Mouse (Mus musculus) heart, embryonic 11.5 days (tissue): ENCODE measurements around the gene Eif3k. TPM values are rescaled to one million over a fixed set of nuclear protein-coding genes. Genes with fewer than 3 reads are reported as not detected.

Source experiments
- ATAC-seq: fragments of 200-750 bp; cut with Nextera tagmentation; replicated peaks from 2 replicates; pipeline ENCODE4 v1.8.0; 2017; ENCODE audit warnings: moderate library complexity; ENCODE audit not compliant: insufficient number of reproducible peaks, low FRiP score, low TSS enrichment
- H3K27ac ChIP-seq: fragments of 300-500 bp; sonication (generic); 2 replicates; pipeline ENCODE4 v1.5.1; 2014; ENCODE audit warnings: mild to moderate bottlenecking, low read depth, low read length
- H3K27me3 ChIP-seq: fragments of 300-500 bp; sonication (generic); 2 replicates; pipeline ENCODE4 v1.6.1; 2014; ENCODE audit warnings: mild to moderate bottlenecking, low read length, mixed read lengths; ENCODE audit not compliant: control insufficient read depth, insufficient read depth
- H3K36me3 ChIP-seq: fragments of 300-500 bp; sonication (generic); 2 replicates; pipeline ENCODE4 v1.6.1; 2014; ENCODE audit warnings: mild to moderate bottlenecking, low read length, moderate library complexity, mixed read lengths; ENCODE audit not compliant: control insufficient read depth, insufficient read depth
- H3K4me1 ChIP-seq: fragments of 300-500 bp; sonication (generic); 2 replicates; pipeline ENCODE4 v1.6.1; 2014; ENCODE audit warnings: low read length; ENCODE audit not compliant: control insufficient read depth, insufficient read depth
- H3K4me2 ChIP-seq: fragments of 300-500 bp; sonication (generic); 2 replicates; pipeline ENCODE4 v1.6.1; 2014; ENCODE audit warnings: mild to moderate bottlenecking, moderate library complexity
- H3K4me3 ChIP-seq: fragments of 300-500 bp; sonication (generic); 2 replicates; pipeline ENCODE4 v1.5.1; 2014; ENCODE audit warnings: low read depth, low read length
- H3K9ac ChIP-seq: fragments of 300-500 bp; sonication (generic); 2 replicates; pipeline ENCODE4 v1.6.1; 2014; ENCODE audit warnings: mild to moderate bottlenecking, low read depth, low read length, moderate library complexity
- H3K9me3 ChIP-seq: fragments of 300-500 bp; sonication (generic); replicated peaks from 2 replicates; pipeline ENCODE4 v1.6.1; 2016; ENCODE audit warnings: low read length; ENCODE audit not compliant: control insufficient read depth
- WGBS: fragments of 180-500 bp; shearing (Covaris S2); extraction: QIAGEN DNeasy Blood & Tissue Kit; methylation state at CpG from one replicate; pipeline ENCODE4 v1.1.7; 2014; ENCODE audit not compliant: insufficient replicate concordance; 5-methylcytosine and 5-hydroxymethylcytosine counted together
- polyA plus RNA-seq: library from polyadenylated mRNA; unstranded; fragments of >200 nt; fragmentation: Nextera tagmentation; extraction: Ambion mirVana; gene quantifications from 2 replicates; pipeline ENCODE4 v1.2.1, GENCODE M21; 2014

Eif3k gene
- polyA plus RNA-seq, 1 experiment from 2014 or later = 286 TPM

- Histone ChIP-seq H3K4me3 (0 out of 2 replicates have a peak overlapping the region, but pooled peaks have one; percentile 3), H3K27me3 (no peaks in the 10 kb centered on the region), H3K9ac (peak overlapping the region; percentile 65), H3K4me1 (peaks cover 83% of the 10 kb centered on the region), H3K4me2 (peak overlapping the region; percentile 45), H3K27ac (peak overlapping the region; percentile 98), H3K36me3 (0 out of 2 replicates have a peak, but pooled peaks cover 2% of the 10 kb centered on the region), H3K9me3 (no peaks in the 10 kb centered on the region)
- peak; percentile 79 for ATAC-seq
- 7% methylated on average over 10 of the region's 10 CpGs for WGBS
Measured at GRCm38 (mm10) chr7:28945416-28946270, 36.0 kb downstream of the Eif3k start.

DNA sequence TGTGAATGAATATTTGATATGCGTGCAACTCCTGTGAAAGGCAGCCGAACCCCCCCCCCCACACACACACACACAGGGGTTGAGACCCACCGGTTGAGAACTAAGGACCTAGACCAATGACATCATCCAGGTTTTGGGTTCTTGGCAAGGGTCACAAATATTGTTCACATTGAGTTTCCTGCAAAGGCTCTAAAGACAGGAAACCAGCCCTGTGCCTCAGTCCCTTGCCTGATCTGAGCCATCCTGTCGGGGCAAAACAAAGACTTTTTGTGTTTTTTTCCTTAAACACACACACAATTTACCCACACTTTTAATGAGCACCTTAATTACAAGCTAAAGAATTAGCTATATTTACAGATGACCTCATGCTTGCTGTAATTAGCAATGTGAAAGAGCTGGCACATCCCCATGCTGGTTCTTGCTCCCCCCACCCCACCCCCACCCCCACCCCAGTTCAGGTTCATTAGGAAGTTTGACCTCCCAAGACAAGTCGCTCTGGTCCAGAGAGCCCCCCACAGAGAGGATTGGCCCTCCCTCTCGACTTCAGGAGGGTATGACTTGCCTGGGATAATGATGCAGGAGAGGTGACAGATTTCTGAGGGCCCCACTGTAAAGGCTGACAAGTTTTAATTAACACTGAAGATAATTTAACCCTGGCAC lies 36.8 kb downstream of the Eif3k start:
- no peaks in the 10 kb centered on the region for H3K9me3 ChIP-seq
- H3K4me3 ChIP-seq = 0 out of 2 replicates have a peak overlapping the region, but pooled peaks have one; percentile 3
- H3K36me3 ChIP-seq = 0 out of 2 replicates have a peak, but pooled peaks cover 2% of the 10 kb centered on the region
- peak overlapping the region; percentile 45 for H3K4me2 ChIP-seq
- H3K27me3 ChIP-seq = no peaks in the 10 kb centered on the region
- peak overlapping the region; percentile 65 for H3K9ac ChIP-seq
- 42% methylated on average over 6 of the region's 6 CpGs for WGBS
- ATAC-seq = no peak
- H3K4me1 ChIP-seq = peaks cover 86% of the 10 kb centered on the region
- peak overlapping the region; percentile 98 for H3K27ac ChIP-seq

- no peak overlapping the region for H3K9ac ChIP-seq
- H3K4me2 ChIP-seq = no peak overlapping the region
- H3K4me1 ChIP-seq = peaks cover 86% of the 10 kb centered on the region
- 54% methylated on average over 5 of the region's 5 CpGs for WGBS
- H3K27ac ChIP-seq = peak overlapping the region; percentile 98
- H3K36me3 ChIP-seq = no peaks in the 10 kb centered on the region
- H3K4me3 ChIP-seq = no peak overlapping the region
- H3K9me3 ChIP-seq = no peaks in the 10 kb centered on the region
- ATAC-seq = no peak
- H3K27me3 ChIP-seq = no peaks in the 10 kb centered on the region
Measured at GRCm38 (mm10) chr7:28943451-28944180, 38.0 kb downstream of the Eif3k start.

DNA sequence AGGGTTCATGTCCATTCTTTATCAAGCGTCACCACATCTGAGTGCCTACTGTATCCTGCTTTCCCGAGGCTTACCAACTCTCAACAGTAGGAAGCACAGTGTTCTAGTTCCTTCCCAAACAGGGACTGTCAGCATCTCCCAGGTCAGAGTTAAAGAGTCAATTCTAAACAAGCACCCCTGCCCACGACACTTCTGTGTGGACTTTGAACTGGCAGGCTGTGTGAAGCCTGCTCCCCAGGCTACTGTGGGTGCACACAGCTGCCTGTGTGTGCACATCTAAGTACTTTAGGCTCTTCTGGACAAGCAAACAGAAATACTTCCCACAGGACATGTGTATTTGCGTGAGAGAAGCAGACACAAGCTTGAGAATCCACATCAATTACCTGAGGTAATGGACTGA lies 40.1 kb downstream of the Eif3k start:
- Histone ChIP-seq H3K4me1 (peaks cover 86% of the 10 kb centered on the region), H3K9ac (peak overlapping the region; percentile 55), H3K36me3 (no peaks in the 10 kb centered on the region), H3K9me3 (no peaks in the 10 kb centered on the region), H3K27ac (peak overlapping the region; percentile 88), H3K27me3 (no peaks in the 10 kb centered on the region), H3K4me2 (no peak overlapping the region), H3K4me3 (no peak overlapping the region)
- ATAC-seq = no peak
- 55% methylated on average over 4 of the region's 4 CpGs for WGBS

GRCm38 (mm10) chr7:28941129-28941528 lies 40.5 kb downstream of the Eif3k start:
- WGBS = 44% methylated on average over 4 of the region's 4 CpGs
- Histone ChIP-seq H3K4me3 (no peak overlapping the region), H3K36me3 (no peaks in the 10 kb centered on the region), H3K9ac (peak overlapping the region; percentile 55), H3K4me1 (peaks cover 86% of the 10 kb centered on the region), H3K4me2 (no peak overlapping the region), H3K27ac (peak overlapping the region; percentile 88), H3K27me3 (no peaks in the 10 kb centered on the region), H3K9me3 (no peaks in the 10 kb centered on the region)
- no peak for ATAC-seq

GRCm38 (mm10) chr7:28939418-28940183 lies 42.1 kb downstream of the Eif3k start:
- no peaks in the 10 kb centered on the region for H3K9me3 ChIP-seq
- no peaks in the 10 kb centered on the region for H3K27me3 ChIP-seq
- peak overlapping the region; percentile 36; the same call in 1 of the 2 replicates for H3K9ac ChIP-seq
- H3K4me1 ChIP-seq = peaks cover 84% of the 10 kb centered on the region
- no peaks in the 10 kb centered on the region for H3K36me3 ChIP-seq
- H3K4me2 ChIP-seq = peak overlapping the region; percentile 24
- no peak; the same call in 1 of the 2 replicates for ATAC-seq
- 58% methylated on average over 7 of the region's 7 CpGs for WGBS
- H3K27ac ChIP-seq = peak overlapping the region; percentile 88
- no peak overlapping the region for H3K4me3 ChIP-seq

GRCm38 (mm10) chr7:28938654-28939053 lies 43.0 kb downstream of the Eif3k start:
- no peaks in the 10 kb centered on the region for H3K27me3 ChIP-seq
- H3K27ac ChIP-seq = peak overlapping the region; percentile 88
- no peak for ATAC-seq
- H3K9ac ChIP-seq = peak overlapping the region; percentile 36
- WGBS = 80% methylated on average over 4 of the region's 4 CpGs
- no peak overlapping the region for H3K4me3 ChIP-seq
- H3K4me1 ChIP-seq = peaks cover 81% of the 10 kb centered on the region
- no peak overlapping the region for H3K4me2 ChIP-seq
- no peaks in the 10 kb centered on the region for H3K36me3 ChIP-seq
- no peaks in the 10 kb centered on the region for H3K9me3 ChIP-seq

DNA sequence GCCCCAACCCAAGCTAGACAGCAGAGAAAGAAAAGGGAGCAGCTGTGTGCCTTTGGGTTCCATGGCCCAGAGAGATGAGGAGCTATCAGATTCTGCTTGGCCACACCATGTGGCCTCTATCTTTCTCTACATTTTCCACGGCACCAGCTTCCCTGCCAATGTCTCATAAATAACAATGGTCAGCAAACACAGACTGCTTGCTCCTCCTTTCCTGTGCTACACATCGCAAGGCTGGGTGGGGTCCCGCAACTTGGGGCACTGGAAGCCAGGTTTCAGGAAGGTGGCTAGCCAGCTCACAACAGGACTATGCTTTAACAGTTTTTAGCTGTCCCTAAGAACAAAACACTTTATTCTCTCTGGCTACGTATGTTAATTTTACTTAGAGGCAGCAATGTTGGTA lies 44.9 kb downstream of the Eif3k start:
- 70% methylated on average over 4 of the region's 4 CpGs for WGBS
- H3K4me3 ChIP-seq = no peak overlapping the region
- no peak overlapping the region for H3K9ac ChIP-seq
- no peak overlapping the region for H3K4me2 ChIP-seq
- H3K36me3 ChIP-seq = no peaks in the 10 kb centered on the region
- no peaks in the 10 kb centered on the region for H3K9me3 ChIP-seq
- no peak for ATAC-seq
- H3K4me1 ChIP-seq = peaks cover 76% of the 10 kb centered on the region
- no peaks in the 10 kb centered on the region for H3K27me3 ChIP-seq
- H3K27ac ChIP-seq = peak overlapping the region; percentile 75
